Mouse (Mus musculus) gastrocnemius, postnatal 36 days (tissue): ENCODE measurements around the gene Rabep2. TPM values are rescaled to one million over a fixed set of nuclear protein-coding genes. Genes with fewer than 3 reads are reported as not detected.
"Not testable (repeated sequence)": the region's sequence is repeated elsewhere in the genome, so short reads cannot be mapped to it uniquely, and the experiment has no call there.

ENCODE experiments used
- DNase-seq, 2 experiments: peaks; one replicate each; pipeline ENCODE4 v3.0.0; 2022
- intact Hi-C: fragments of 180-260 bp; cut with DNase I; formaldehyde crosslinking; loops from one replicate; pipeline ENCODE4 v1.15.1; 2025
- long read RNA-seq, 2 experiments: library from polyadenylated mRNA; stranded (forward); transcript quantifications; one replicate each; pipeline ENCODE4 v2.0.0; 2021
- total RNA-seq, 2 experiments: library from RNA; stranded (reverse); gene quantifications; 2 replicates each; pipeline ENCODE4 v1.2.3; 2021

The Rabep2 gene
- total RNA-seq = 10 to 100 TPM; 13.8 to 14.0 TPM
- long read RNA-seq, experiment 1, partial matches to known transcripts = 0 of 54 reads
- long read RNA-seq, experiment 1, other reads (novel, unspliced or antisense) = 54 of 54 reads
- long read RNA-seq, experiment 2, partial matches to known transcripts = 0 of 59 reads
- long read RNA-seq, experiment 2, other reads (novel, unspliced or antisense) = 59 of 59 reads

DNA sequence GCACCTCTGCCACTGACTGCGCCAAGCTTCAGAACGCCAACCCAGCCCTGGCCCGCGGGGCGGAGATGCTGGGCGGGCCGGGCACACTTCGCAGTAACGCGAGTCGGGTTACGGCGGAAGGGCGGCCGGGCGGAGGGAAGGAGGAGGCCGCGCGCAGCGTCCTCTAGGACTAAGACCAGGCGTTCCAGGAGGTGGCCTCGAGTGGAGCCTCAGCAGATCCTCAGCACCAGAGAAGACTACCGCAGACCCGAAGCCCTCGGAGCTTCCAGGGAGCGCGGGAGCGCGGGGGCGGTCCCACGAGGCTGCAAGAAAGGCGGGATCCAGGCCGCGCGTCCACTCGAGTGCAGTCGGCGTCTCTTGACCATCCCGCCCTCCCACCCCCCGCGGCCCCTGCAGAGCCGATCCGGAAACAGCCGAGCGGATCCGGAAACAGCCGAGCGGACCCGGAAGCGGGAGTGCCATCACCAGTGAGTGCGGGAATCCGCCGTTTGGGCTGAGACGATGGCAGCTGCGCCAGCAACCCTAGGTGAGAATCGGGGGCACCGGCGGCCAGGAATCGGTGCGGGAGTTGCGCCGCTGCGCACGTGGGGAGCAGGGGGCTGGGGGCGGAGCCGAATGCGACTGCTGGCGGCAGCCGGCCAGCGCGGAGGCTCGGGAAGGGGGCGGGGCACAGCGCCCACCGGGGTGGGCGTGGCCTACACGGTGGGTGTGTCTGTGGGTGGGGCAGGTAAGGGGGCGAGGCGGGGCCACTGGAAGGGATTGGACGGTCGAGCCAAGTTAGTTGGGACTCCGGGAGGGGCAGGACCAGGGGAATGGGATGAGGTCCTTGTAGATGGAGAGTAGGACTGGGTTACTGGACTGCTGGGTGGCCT is at the start of gene Rabep2:
Rabep2 (plus strand) TSS at position 129 of the 872 bp plus-strand sequence.
- intact Hi-C loops = no loop called here

DNA sequence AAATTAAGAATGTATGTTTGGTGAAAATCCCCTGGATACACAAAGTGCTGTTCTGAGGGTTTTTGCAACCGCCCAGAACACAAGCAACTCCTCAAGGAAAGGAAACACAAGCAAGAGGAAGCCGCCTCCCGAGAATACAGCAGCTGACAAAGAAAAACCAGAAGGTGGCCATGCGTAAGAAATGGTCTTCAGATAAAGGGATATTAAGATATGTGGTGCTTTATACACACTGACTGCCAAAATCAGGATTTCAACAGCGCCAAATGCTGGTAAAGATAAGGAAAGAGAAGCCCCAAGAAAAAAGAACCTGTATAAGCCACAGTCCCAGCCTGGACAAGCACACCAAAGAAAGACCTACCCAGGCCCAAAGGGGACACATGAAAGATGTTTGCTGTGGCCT is 45.0 kb upstream of the Rabep2 start:
- no peak for DNase-seq
- intact Hi-C loops = no loop called here

More for the DNA sequence above, at the start of gene Rabep2:
- DNase-seq = peak; percentile 97 to 98

DNA sequence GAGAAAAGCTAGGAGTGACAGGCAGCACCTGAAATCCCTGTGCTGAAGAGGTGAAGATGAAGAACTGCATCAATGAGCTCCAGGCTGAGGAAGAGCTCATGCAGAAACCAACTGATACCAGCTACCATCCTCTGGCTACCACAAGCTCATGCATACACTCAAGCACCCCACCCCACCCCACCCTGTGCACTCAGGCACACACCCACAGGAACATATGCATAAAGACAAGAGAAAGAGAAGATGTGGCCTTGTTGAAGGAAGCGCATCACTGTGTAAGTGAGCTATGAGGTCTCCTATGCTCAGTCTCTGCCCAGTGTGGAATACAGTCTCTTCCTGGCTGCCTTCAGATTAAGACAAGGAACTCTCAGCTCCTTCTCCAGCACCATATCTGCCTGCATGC is 40.4 kb upstream of the Rabep2 start:
- no peak for DNase-seq
- intact Hi-C loops = no loop called here

DNA sequence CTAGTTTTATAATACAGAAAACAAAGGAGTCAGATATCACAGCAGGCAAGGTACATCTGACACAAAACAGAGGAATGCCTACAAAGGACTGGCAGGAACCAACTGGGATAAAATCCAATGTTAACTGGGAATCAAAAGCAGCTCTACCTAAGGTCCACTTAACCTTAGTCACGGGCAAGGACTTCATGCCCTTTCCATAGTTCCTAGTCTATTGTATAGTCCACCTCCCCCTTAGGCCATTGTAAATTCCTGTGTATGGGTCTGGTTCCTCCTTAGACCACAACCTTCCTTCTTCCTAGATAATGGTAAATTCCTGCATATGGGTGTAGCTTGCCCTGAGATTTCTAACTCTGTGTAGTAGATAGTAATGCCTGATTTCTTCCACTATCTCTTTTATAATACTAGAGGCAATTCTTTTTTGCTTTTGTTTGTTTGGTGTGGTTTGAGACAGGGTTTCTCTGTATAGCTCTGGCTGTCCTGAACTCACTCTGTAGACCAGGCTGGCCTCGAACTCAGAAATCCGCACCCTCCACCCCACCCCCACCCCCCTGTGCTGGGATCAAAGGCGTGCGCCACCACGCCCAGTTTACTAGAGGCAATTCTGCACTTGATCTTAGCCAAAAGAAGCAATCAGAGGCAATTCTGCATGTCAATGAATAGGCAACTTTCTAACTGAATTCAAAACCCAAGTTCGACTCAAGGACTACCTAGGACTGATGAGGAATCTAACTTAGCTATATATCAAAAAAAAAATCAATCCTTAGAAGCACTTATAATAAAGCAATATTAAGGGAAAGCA is 36.3 kb upstream of the Rabep2 start:
- DNase-seq, intact Hi-C loops: not testable (repeated sequence)

DNA sequence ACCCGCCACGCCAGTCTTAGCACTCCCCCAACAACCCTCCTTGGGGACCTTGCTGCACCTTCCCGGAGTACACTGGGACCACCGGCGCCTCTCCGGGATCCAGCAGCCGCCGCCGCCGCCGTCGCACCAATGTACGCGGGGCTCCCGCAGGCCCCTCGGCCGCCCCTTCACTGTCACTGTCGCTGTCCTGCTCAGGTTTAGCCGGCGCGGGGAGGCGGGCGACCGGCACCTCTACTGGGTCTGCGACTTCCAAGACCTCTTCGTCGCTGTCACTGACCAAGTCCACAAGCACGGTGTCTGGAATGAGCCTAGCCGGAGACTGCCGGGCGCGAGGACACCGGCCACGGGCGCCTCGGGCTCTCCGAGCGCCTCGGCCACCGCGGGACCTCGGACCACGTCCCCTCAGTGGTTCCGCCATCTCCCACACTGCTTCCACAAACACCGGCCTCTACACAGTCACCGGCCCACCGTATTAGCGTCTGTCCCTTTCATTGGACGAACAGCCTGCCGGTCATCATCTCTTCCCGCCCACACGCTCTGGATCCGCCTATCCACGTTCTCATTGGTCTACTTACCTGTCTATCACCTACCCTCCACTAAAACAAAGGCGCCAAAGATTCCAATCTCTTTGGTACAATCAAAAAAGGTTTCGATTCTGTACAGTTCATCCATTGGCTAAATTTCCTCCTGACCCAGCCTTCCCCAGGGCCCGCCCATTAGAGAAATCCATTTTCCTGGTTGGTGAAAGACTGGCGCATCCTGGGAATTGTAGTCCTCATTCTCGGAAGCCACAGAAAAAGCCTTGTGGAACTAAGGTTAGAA is 32.0 kb upstream of the Rabep2 start, which contains the start of gene Nfatc2ip:
Nfatc2ip (minus strand) TSS at position 440 of the 822 bp plus-strand sequence.
- intact Hi-C loops = no loop called here
- DNase-seq = peak; percentile 85 to 98

DNA sequence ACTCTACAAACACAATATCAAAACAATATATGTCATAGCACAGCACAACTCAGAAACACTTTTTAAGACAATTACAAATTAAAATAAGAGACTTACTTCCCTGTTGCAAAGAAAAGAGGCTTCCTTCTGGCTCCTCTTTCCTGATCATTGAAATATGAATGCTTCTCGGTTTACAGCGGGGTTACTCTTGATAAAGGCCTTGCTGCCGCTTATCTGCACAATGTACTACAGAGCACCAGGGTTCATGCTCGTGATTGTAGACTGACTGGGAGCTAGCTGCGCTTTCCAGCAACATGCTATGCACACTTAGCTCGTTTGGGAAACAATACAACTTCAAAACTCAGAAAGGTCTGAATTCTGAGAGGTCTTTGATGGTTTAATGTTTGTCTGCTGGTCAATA is 31.3 kb upstream of the Rabep2 start:
- DNase-seq = no peak
- intact Hi-C loops = no loop called here

DNA sequence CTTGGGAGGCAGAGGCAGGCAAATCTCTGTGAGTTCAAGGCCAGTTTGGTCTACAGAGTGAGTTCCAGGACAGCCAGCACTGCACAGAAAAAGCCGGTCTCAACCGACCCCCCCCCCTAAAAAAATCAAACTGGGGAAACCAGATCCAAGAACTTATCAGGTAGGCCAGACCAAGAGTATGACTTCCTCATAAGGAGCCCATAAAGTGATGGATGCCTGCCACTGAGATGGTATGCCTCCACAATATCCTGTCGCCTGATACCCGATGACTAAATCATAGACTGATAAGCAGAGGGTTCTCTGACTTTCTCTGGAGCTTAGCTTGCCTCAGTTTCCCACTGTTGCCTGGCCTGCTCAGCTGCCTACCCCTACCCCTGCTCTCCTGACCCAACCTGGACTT is 30.7 kb upstream of the Rabep2 start:
- DNase-seq = no peak
- intact Hi-C loops = loop anchor here (2.0 kb wide), 1 partner anchor 131 kb away; no protein-coding TSS in a partner anchor

DNA sequence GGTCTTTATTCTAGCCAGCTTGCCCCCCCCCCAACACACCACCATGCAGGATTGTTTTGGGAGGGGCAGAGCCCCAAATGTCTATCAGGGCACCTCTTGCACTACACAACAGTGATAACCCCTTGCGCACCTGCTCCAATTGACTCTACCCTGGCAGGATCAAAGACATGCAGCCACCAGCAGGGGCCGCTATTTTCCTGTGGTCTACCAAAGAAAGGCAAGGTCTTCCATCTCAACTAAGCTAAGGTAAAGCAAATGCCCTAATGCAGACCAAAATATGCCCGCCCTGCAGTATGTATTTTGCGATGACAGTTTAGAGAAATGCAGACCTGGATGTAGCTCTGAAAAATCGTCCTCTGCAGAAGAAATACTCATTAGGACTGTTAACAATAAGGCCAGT is 29.0 kb upstream of the Rabep2 start:
- intact Hi-C loops = loop anchor here (2.0 kb wide), 1 partner anchor 129 kb away; no protein-coding TSS in a partner anchor
- peak; percentile 65 to 80 for DNase-seq

DNA sequence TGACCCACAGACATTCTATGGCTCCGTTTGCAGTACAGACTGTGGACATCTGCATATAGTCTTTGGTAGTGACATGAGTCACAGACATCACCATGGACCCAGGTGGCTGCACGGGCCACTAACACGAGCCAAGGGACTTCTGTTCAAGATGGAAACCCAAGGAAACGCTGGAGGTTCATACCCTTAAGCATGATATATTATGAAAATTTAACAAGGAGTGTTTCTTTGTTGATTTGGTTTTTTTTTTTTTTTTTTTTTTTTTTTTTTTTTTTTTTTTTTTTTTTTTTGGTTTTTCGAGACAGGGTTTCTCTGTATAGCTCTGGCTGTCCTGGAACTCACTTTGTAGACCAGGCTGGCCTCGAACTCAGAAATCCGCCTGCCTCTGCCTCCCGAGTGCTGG is 26.0 kb upstream of the Rabep2 start:
- DNase-seq, intact Hi-C loops: not testable (repeated sequence)

DNA sequence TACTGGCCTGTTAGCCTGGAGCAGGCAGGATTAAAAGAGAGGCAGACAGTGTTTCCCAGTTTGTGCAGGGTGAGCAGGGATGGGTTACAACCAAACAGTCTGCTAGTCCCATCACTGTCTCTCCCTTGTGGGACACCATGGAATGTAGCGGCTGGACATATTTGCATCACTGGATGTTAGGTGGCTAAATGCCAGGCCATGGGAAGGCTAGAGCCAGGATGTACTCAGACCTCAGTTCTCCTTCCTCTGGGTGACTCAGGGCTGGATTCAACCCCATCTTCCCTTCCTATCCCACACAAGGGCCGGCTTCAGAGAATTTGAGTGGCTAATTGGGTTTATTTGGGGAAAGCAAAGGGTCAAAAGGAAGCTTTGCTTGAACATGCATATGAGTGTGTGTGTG is 19.9 kb upstream of the Rabep2 start:
- intact Hi-C loops = no loop called here
- no peak for DNase-seq

DNA sequence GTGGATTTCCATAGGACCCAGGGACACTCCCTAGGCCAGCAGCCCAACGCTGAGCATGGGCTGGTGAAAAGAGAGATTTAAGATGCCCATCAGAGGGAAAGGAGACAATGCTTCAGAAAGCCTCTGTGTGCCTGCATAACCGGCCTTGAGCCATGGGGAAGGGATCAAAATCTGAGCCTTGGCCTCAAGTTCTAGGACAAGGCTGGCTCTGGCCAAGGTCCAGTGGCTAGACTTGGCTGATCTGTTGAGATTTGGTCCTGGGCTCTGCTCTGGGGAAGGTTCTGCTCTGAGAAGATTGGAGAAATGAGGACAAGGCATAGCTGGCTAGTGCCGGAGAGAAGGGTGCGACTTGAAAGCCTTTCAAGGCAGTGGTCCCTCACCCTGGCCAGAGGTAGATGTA is 17.5 kb upstream of the Rabep2 start:
- intact Hi-C loops = no loop called here

DNA sequence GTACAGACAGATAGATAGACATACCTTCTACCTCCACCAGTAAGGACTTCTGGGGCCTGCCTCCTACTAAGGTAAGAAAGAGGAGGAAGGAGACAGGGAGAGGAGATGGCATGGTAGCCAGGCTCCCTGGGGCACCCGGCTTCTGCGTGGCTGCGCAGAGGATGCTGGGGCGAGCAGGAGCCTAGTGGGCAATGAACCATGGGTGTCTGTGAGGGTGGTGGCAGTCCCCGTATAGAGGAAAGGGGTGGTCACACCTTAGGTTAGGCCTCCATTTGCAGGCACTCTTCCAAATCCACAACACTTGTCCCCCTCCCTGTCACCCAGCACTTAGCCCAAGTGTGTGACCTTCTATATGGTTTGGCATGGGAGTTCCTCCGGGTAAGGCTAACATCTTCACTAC is 13.8 kb upstream of the Rabep2 start, which contains the start of gene Cd19:
Cd19 (minus strand) TSS at position 165 of the 400 bp plus-strand sequence.
- intact Hi-C loops = no loop called here
- no peak for DNase-seq

More for the DNA sequence above, 17.5 kb upstream of the Rabep2 start:
- no peak for DNase-seq

DNA sequence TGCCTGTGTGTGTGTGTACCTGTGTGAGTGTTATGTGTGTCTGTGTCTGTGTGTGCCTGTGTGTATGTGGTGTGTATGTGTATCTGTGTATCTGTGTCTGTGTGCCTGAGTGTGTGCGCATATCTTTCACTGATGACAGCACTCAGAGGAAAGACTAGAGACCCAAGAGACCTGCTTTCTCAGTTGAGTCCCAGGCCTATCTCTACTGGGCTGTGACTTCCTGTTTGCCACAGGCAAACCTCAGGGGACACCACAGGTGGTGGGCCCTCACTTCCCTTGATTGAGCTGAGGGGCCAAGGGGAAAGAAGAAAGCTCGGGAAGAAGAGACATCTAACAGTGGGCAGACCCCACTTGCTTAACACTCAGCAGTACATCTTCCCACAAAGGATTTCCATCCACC is 11.9 kb upstream of the Rabep2 start:
- DNase-seq = no peak
- intact Hi-C loops = no loop called here

DNA sequence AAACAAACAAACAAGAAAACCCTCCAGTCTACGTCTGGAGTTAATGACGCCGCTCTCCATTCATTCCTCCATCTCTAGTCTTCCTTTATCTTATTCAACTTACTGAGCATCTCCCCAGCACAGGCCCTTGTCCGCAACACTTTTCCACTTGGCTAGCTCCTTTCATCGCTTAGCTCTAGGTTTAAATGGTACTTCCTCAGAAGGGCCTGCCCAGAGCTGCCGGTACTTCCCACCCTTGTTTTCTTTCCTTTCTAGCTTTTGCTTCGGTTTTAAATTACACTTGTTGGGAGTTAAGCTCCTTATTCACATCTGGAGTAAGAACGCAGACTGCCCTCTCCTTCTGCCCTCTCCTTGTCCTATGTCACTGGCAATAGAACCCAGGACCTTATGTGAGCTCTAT is 11.5 kb upstream of the Rabep2 start:
- intact Hi-C loops = no loop called here
- DNase-seq = no peak

DNA sequence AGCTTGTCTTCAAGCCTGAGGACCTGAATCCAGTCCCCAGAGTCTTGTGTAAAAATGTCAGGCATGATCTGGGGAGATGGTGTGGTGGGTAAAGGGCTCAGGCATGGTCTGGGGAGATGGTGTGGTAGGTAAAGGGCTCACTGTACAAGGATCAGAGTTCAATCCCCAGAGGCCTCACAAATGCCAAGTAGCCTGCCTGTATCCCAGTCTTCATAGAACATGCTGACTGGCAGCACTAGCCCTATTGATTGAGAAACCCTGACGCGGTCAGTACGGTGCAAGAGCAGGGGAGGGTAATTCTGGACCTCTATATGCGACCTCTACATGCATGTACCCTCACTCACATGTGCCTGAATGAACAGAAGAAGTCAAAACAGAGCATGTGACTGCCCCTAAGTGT is 11.0 kb upstream of the Rabep2 start:
- no peak for DNase-seq

DNA sequence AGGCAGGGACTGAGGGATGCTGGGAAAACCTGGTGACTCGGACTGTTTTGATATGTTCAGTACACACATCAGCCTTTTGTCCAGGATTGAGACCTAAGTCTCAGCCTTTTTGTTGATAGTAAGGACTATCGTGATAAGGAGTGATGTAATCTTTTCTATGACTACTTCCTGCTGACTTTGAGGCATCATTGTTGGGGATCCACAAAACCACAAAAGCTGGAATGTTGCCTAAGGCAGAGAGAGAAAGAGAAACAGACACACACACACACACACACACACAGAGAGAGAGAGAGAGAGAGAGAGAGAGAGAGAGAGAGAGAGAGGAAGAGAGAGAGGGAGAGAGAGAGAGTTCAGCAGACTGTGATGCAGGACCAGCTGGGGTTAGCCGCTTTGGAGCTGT is 10.1 kb upstream of the Rabep2 start:
- intact Hi-C loops = no loop called here
- DNase-seq = no peak

More for the DNA sequence above, 11.0 kb upstream of the Rabep2 start:
- intact Hi-C loops = no loop called here

DNA sequence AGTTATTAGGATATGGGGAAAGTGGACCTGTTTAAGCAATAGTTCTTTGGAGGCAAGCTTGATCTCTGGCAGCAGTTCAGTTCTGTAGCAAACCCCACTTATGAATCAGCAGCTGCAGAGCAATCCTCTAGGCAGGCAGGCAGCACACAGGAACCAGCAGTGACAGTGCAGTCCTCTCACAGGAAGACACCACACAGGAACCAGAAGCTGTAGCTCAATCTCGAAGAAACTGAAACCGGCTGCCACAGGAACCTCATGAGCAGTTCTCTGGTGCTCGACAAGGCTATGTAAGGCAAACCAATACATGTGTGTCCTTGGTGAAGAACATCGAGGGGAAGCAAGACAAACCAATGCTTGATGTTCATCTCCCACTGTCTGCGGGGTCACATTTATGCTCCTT is 6.8 kb upstream of the Rabep2 start:
- intact Hi-C loops = no loop called here
- no peak for DNase-seq

DNA sequence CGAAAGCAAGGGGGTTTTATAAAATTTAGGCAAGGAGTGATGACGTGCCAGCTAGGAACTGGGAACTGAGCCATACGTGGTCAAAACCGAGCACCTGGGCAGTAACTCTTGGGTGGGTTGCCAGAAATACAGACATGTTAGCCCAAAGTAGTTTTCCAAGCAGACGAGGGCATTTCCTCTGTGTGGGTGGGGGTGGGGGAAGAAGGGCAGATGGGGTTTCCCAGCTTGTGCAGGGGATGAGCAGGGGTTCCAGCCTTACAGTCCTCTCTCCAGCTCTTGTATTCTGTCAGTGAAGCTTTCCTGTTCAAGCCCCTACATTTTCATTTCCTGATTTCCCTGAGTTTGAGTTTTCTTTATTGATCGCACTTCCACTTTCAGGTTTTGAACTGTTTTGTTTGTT is 4.4 kb upstream of the Rabep2 start:
- intact Hi-C loops = no loop called here

DNA sequence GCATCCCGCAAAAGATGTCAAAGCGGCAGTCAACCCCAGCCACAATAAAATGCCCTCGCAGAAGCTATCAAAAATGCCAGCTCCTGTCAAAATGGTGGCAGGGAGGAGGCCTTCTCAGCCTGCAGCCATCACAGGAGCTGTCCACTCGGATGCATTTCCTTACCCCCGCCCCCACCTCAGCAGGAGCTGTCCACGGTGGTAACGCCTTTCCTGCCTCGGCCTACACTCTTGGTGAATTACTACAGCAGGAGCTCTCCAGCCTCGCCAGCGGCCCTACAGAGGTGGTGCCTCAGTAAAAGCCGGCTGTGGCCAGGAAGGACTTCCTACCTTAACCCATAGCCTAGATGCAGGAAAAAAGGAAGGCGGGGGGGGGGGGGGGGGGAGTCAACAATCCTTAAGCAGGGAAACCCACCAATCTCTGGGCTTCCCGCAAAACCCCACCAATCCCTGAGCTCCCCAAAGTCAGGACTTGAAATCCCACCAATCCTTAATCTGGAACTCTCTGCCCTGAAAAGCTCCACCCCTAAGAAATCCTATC is 1.2 kb upstream of the Rabep2 start:
- intact Hi-C loops = no loop called here
- no peak for DNase-seq

More for the DNA sequence above, 4.4 kb upstream of the Rabep2 start:
- no peak for DNase-seq

DNA sequence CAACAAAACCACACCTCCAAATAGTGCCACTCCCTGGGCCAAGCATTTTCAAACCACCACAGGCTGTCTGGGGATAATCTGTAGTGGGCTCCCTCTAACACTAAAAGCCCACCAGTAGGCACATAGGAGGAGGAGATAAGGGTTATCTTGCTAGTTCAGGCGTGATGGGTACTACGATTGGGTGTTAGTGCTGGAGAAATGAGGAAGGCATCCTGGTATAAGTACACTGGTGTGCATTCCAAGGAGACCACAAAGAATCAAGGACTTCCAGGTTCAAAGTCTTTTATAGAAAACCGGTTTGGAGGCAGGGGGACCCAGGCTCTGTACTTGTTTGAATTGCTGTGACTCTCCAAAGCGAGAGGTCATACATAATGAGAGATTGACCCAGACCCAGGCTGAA is 405 bp upstream of the Rabep2 start:
- no peak for DNase-seq
- intact Hi-C loops = no loop called here
